Mouse (Mus musculus): ENCODE results near the gene Aurkaip1.
A peak's percentile ranks its signal among the peaks of the same experiment; 100 is the strongest.

Gene Aurkaip1

GRCm38 (mm10) chr4:155851951-155852411, 20.9 kb downstream of the Aurkaip1 start:
- DNase-seq (ENCODE audit: low read depth) = no peak

- no peak for DNase-seq (ENCODE audit: low read depth)
These were observed 22.3 kb downstream of the Aurkaip1 start for GRCm38 (mm10) chr4:155853421-155853820.

GRCm38 (mm10) chr4:155854991-155855390, 23.9 kb downstream of the Aurkaip1 start:
- no peak for DNase-seq (ENCODE audit: low read depth)

GRCm38 (mm10) chr4:155856071-155856470, 25.0 kb downstream of the Aurkaip1 start:
- DNase-seq (ENCODE audit: low read depth) = no peak

- no peak for DNase-seq (ENCODE audit: low read depth)
These were observed 25.8 kb downstream of the Aurkaip1 start for GRCm38 (mm10) chr4:155856881-155857280.

- DNase-seq (ENCODE audit: low read depth) = peak; percentile 52
These were observed 28.2 kb downstream of the Aurkaip1 start for GRCm38 (mm10) chr4:155859318-155859717.

- DNase-seq (ENCODE audit: low read depth) = peak; percentile 52
These were observed 30.7 kb downstream of the Aurkaip1 start for GRCm38 (mm10) chr4:155861787-155862186.

GRCm38 (mm10) chr4:155863001-155863400, 31.9 kb downstream of the Aurkaip1 start, which contains the start of gene Tas1r3:
Tas1r3 (minus strand) TSS chr4:155863362.
- DNase-seq (ENCODE audit: low read depth) = no peak

GRCm38 (mm10) chr4:155868614-155869298, 37.7 kb downstream of the Aurkaip1 start:
- DNase-seq (ENCODE audit: low read depth) = peak; percentile 67

GRCm38 (mm10) chr4:155869317-155870033, 38.4 kb downstream of the Aurkaip1 start, which contains the start of the genes Cptp and Ints11:
Cptp (minus strand) TSS chr4:155869440.
Ints11 (plus strand) TSS chr4:155869546.
- DNase-seq (ENCODE audit: low read depth) = peak; percentile 95

GRCm38 (mm10) chr4:155871404-155871803, 40.3 kb downstream of the Aurkaip1 start:
- peak; percentile 42 for DNase-seq (ENCODE audit: low read depth)
